Mouse (Mus musculus) layer of hippocampus, postnatal 14 days (tissue): Measurements from ENCODE around the gene Fam13a. TPM values are rescaled to one million over a fixed set of nuclear protein-coding genes. Genes with fewer than 3 reads are reported as not detected.

ENCODE experiments used
- DNase-seq, 2 experiments: peaks; one replicate each; pipeline ENCODE4 v3.0.0; 2021 to 2022; ENCODE audit warnings: low spot score in 2 of 2, mixed read lengths in 1 of 2
- total RNA-seq, 2 experiments: library from RNA; stranded (reverse); gene quantifications; 2 replicates each; pipeline ENCODE4 v1.2.3; 2021

The Fam13a gene
- total RNA-seq, 2 experiments from 2014 or later = 17.3 to 17.7 TPM

DNA sequence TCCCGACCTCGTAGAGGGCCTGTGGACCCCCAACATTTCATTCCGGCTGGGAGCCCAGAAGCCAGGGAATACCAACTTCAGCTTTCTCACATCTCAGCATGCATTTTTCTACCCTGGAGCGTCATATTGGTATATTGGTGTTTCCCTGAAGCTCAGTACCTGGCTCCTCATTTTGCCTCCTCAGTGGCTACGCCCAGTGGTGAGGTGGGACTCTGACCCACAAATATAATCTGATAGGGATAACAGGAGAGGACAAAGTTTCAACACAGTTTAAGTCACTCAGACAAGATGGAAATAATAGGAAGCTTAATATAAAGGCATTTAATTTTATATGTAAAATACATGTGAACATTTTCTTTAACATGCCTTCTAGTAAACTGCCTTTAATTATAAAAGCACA is 19.7 kb downstream of the Fam13a start:
- DNase-seq = no peak

DNA sequence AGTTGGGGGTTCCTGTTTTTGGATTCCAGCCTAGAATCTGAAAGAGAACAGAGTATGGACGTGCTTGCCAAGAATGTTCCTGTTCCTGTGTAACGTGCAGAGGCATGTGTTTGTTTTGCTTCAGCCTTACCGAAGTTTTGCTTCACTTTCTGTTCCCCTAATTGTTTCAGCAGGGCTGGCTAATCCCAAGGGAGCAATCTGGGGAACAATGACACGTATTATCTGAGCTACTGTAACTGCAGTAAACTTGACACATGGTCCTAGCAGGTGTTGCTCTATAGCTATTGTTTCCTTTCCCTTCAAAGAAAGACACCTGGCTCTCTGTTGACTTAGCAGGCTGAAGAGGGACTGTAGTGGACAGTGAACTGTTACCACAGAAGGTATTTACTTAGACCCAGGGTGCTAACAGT is 25.3 kb downstream of the Fam13a start:
- peak in 1 of 2 experiments; percentile 47 for DNase-seq

GRCm38 (mm10) chr6:58998528-58998927 is 25.8 kb downstream of the Fam13a start:
- no peak for DNase-seq

GRCm38 (mm10) chr6:58989149-58989548 is 35.2 kb downstream of the Fam13a start:
- no peak for DNase-seq

DNA sequence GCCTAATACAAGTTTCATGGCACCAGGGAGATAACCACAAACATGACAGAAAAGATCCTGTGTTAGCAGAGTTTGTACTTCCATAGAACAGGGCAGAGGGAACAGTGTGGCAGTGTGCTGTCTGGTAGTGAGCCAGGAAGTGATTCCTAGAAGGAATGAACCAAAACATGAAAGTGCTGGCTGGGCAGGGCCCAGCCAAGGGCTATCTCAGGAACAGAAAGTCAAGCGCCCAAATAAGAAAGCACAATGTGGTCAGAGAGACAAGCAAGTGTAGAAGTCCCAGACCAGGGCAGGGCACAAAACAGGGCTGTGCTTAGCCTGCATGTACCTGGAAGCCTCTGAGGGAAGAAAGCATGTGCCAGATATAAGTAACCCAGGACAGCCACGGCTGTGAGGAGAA is 35.6 kb downstream of the Fam13a start:
- DNase-seq = no peak

GRCm38 (mm10) chr6:58987166-58987565 is 37.2 kb downstream of the Fam13a start:
- no peak for DNase-seq

DNA sequence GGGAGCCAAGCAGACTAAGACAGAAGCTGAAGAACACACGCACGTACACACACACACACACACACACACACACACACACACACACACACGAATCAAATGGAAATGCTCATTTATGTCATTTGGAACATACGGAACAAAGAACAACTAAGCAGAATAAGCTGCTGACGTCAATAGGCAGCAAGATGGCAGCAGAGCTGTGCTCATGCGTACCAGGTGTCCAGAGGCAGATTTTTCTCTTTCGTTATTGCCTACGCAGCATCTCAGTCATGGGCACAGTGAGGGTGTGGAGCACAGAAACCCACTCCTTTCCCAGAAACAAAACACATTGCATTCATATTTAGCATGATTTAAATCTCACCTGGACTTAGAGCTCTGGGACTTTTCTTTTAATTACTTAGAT is 39.2 kb downstream of the Fam13a start:
- peak in 1 of 2 experiments; percentile 15 for DNase-seq

GRCm38 (mm10) chr6:58975249-58975648 is 49.1 kb downstream of the Fam13a start:
- no peak for DNase-seq

DNA sequence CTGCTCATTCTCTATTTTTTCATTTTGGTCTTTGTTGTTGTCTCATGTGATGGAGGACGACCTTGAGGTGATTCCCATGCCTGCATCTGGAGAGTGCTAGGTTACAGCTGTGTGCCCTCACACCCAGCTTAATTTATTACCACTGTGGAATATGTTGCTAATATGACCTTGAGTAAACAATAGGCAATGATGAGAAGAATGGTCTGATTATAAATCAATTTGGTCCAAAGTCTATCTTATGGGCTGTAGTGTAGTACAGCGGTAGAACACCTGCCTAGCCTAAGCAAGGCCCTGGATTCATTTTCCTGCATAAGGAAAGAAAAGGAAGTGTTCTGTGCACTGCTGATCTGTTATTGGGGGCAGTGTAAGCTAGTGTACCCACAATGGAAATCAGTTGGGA is 49.9 kb downstream of the Fam13a start:
- DNase-seq = no peak

GRCm38 (mm10) chr6:58972873-58973272 is 51.5 kb downstream of the Fam13a start:
- DNase-seq = no peak

- DNase-seq = no peak
Measured at GRCm38 (mm10) chr6:58968272-58968671, 56.1 kb downstream of the Fam13a start.

DNA sequence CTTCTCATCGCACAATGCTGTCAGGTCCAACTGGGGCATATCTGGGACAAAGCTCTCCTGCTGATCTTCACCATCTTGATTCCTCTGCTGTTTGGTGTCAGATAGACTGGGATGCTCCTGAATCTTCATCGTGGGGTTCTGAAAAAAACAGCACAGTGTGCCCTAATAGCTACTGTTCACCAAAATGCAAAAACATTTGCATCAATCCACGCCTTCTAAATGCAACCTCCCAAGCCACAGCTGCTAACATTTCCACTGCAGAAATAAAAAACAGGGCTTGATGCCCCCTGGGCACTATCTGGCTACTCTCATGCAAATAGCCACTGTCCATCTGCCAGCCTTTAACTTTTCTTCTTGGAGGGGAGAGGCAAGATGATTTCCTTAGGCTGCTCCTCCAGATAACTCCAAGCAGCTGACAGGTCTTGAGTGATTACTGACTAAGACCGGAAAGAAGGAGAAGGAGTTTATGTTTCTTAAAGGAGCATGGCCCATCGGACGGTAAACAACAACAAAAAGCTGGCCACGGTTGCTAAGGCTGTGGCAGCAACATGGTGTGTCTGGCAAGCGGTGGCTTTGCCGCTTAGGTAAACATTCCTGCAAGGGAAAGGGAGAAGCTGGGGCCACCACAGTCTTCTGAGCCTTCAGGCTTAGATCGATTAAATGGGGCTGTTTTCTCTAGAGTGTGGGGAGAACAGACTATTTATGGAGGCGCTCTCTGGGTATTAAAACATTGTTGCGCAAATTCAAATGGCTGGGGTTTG is 59.1 kb downstream of the Fam13a start:
- peak in 1 of 2 experiments; percentile 12 for DNase-seq

- no peak for DNase-seq
Measured at GRCm38 (mm10) chr6:58964565-58964964, 59.8 kb downstream of the Fam13a start.

DNA sequence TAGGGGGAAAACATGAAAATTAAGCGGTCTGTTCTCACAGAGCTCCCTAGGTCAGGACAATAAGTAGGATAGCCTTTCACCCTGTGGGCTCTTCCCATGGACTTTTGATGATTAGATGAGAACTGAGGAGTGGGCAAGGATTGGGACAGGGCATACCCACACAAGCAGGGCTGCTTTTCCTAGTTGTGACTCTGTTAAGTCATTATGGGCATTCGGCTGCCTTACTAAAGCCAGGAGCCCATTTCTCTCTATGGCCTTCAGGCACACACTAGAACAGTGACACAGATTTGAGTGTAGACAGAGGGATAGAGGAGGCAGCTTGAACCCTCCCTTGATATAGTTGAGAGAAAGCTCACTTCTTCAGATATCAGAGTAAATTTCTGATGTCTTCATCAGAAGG is 60.3 kb downstream of the Fam13a start:
- DNase-seq = no peak

DNA sequence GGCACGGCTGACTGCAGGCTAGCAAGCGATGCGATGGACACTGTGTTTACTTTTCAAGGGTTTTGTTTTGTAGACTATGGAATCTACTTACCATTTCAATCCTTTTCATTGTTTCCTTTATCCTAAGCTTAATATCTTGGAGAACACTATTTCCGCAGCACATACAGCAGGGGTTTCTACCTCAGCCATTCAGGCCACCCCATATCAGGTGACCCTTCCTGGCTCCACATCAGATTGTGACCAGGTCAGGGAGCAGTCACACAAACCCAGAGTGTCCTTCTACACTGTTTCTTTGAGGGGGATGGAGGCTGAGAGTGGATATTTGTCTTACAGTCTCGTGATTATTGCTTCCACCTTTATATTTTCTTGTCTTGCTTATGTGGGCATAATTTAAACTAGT is 61.7 kb downstream of the Fam13a start:
- no peak for DNase-seq

GRCm38 (mm10) chr6:58960523-58960922 is 63.8 kb downstream of the Fam13a start:
- DNase-seq = no peak

DNA sequence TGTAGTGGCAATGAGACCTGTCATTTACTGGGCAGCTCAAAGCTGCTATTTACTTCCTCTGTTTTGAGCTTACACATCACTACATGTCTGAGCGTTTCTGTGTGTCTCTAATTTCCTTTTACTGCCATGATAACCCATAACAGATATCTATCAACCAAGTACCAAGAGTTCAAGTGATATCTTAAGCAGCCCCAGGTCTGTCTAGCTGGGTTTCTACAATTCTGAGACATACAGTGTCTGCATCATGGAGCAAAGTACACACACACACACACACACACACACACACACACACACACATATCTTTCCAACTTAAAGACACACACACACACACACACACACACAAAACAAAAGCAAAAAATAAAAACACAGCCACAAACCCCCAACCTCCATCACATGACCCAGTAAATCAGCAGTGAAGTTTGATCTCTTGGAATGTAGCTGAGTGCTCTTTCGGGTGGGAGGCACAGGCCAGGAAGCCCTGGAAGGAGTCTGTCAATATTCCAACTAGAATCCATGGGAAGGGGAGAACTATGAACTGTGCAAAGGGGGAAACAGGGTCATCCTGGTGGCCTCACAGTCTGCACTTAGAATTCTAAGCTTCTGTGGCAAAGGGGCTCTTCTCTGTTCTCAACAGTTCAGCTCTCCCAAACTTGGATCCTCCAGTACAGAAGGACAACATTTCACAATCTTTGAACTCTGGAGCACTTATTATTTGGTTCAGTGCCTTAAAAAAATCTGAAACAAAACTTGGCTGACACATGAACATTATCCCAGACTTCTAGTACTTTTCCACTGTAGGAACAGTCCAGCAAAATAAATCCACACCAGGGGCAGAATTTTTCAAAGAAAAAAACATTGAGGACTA is 73.0 kb downstream of the Fam13a start:
- no peak for DNase-seq

- no peak for DNase-seq
Measured at GRCm38 (mm10) chr6:58950410-58950809, 73.9 kb downstream of the Fam13a start.

DNA sequence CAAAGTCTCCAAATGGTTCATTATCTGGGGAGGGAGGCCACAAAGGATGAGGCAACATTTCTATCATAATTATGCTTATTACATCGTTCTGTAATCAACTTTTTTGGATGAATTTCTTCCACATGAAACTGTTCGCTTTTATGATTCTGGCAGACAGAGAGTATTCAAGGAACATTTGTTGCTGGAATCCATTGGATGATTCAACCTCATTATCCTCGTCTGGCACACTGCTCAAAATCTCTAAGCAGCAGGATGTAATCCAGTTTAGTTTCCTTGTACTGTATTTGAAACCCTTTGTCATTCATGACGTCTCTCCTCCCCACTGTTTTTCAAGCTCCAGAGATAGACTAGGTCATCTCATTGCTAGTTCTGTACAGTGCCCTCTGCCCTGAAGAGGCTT is 77.5 kb downstream of the Fam13a start:
- peak in 1 of 2 experiments; percentile 64 for DNase-seq

DNA sequence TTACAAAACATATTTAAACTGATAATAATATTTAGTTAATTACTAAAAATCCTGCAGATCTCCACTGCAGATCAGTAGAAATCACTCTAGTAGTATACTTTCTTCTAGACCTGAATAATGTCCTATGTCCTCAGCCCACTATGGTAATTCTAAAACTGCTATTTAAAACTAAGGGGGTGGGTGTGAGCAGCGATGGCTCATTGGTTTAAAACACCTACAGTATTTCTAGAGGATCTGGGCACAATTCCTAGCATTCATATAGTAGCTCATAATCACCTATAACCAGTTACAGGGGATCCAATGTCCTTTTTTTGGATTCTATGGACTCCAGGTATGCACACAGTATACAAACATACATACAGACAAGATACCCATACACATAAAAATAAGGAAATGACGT is 78.1 kb downstream of the Fam13a start:
- DNase-seq = no peak

DNA sequence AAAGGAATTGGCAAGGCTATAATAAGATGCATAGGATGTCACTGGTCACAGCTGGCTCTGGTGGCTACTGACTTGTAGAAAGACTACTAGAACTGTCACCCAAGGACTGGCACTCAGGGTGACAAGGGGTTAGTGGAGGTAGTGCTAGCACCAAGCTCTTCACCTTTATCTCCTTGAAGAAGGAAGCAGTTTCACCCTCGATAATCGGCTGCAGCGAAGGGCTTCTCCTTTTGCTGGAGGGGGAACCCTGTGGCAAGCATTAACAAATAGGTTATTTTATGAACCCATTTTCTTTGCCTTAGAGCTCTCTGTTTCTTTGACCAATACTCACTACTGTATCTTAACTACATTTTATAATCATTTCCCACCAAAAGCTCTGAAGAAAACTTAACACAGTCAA is 80.4 kb downstream of the Fam13a start:
- no peak for DNase-seq

GRCm38 (mm10) chr6:58942276-58942675 is 82.1 kb downstream of the Fam13a start:
- no peak for DNase-seq
